16 mouse cellular contexts compared by ENCODE assay signal in the genomic region with DNA sequence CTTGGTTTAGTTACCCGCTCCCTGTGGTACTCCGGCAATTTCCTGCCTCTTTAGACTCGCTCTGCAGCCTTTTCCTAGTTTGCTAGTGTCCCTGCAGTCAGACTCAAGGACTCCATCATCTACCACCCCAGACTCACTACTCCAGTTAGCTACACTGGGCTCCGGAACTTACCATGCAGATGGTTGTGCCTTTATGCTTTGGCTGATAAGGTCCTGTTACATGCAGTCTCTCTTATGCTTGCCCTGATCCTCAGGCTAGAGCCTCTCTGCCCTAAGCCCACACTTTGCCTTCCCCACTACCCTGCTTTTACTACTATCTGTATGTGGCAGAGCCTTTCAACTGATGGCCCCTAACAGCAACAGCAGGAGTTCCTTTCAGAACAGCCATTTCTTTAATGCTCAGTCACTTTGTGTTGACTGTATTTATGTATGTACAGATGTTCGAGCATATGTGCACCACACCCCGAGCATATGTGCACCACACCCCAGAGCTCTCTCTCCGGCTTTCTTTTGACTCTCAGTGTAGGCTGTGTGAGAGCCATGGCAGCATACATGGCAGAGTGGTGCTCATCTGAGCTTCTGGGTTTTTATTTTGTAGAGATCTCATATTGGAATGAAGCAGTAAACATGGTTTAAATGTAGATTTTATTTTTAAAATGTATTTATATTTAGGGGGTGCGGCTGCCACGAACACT. TPM values are rescaled to one million over a fixed set of nuclear protein-coding genes. Genes with fewer than 3 reads are reported as not detected.
A peak's percentile ranks its signal among the peaks of the same experiment; 100 is the strongest.
DNase-seq lines count a peak whose midpoint lies in the region; ATAC-seq and TF ChIP-seq lines count a peak whose summit lies in the region.
"Had no signal": no experiment of that assay in that cellular context is flagged by ENCODE, and none has a peak within 500 bp of the region (broad histone marks: within the 10 kb centered on the region; RNA-seq: fewer than 3 reads in every experiment).

No protein-coding gene starts in this region.

- H3K4me1 ChIP-seq in hindbrain, embryonic 13.5 days (replicated peaks) = no peaks in the 10 kb centered on the region
- no peaks in the 10 kb centered on the region for H3K4me1 ChIP-seq in hindbrain, embryonic 14.5 days (replicated peaks; ENCODE audit: control insufficient read depth, insufficient read depth, low read length)
- H3K4me1 ChIP-seq in forebrain, embryonic 16.5 days (replicated peaks; ENCODE audit: control insufficient read depth, insufficient read depth, low read length) = no peaks in the 10 kb centered on the region
- H3K4me1 ChIP-seq in thymus, adult 2 months (replicated peaks; ENCODE audit: control insufficient read depth, insufficient read depth, low read length) = no peaks in the 10 kb centered on the region
- H3K4me1 ChIP-seq: kidney, embryonic 15.5 days; limb, embryonic 12.5 days; lung, embryonic 15.5 days had no signal

- peaks cover 5% of the 10 kb centered on the region; the same call in 1 of the 2 replicates for H3K9me3 ChIP-seq in hindbrain, embryonic 13.5 days
- H3K9me3 ChIP-seq in hindbrain, embryonic 14.5 days (ENCODE audit: control insufficient read depth, low read length) = no peaks in the 10 kb centered on the region
- no peaks in the 10 kb centered on the region for H3K9me3 ChIP-seq in forebrain, embryonic 16.5 days (ENCODE audit: control insufficient read depth, low read length)
- H3K9me3 ChIP-seq: heart, embryonic 10.5 days; kidney, embryonic 15.5 days; lung, embryonic 15.5 days had no signal

- H3K27me3 ChIP-seq in hindbrain, embryonic 13.5 days = no peaks in the 10 kb centered on the region
- H3K27me3 ChIP-seq in hindbrain, embryonic 14.5 days (ENCODE audit: control insufficient read depth, insufficient read depth, low read length) = no peaks in the 10 kb centered on the region
- no peaks in the 10 kb centered on the region for H3K27me3 ChIP-seq in forebrain, embryonic 16.5 days (replicated peaks; ENCODE audit: control insufficient read depth, insufficient read depth, low read length)
- H3K27me3 ChIP-seq in thymus, adult 2 months (ENCODE audit: control insufficient read depth, insufficient read depth, low read length) = no peaks in the 10 kb centered on the region
- H3K27me3 ChIP-seq: kidney, embryonic 15.5 days; limb, embryonic 12.5 days; lung, embryonic 15.5 days had no signal

- no peak for DNase-seq in hindbrain, embryonic 14.5 days (ENCODE audit: low spot score)
- peak; percentile 17 for DNase-seq in right cerebral cortex, adult 18-20 months
- no peak for DNase-seq in right cerebral cortex, postnatal 14 days
- DNase-seq in thymus, adult 2 months = no peak
- DNase-seq in gastrocnemius, postnatal 4 days (ENCODE audit: low spot score in 2 of 2) = no peak
- DNase-seq: cerebellum, postnatal 25 days; gastrocnemius, postnatal 10 days; heart, postnatal 14 days; thymus, adult 18-20 months had no signal

- no peak overlapping the region for H3K4me2 ChIP-seq in hindbrain, embryonic 13.5 days
- H3K4me2 ChIP-seq in hindbrain, embryonic 14.5 days (replicated peaks) = no peak overlapping the region
- no peak overlapping the region for H3K4me2 ChIP-seq in forebrain, embryonic 16.5 days (ENCODE audit: low read length)
- H3K4me2 ChIP-seq: kidney, embryonic 15.5 days; limb, embryonic 12.5 days; lung, embryonic 15.5 days had no signal

- no peak for TF ChIP-seq POLR2A in thymus, adult 2 months (IDR thresholded peaks at IDR 0.05; ENCODE audit: control insufficient read depth, extremely low read depth, insufficient read depth, low read length, poor library complexity)

- no peak overlapping the region for H3K27ac ChIP-seq in hindbrain, embryonic 13.5 days
- H3K27ac ChIP-seq in hindbrain, embryonic 14.5 days = no peak overlapping the region
- H3K27ac ChIP-seq in forebrain, embryonic 16.5 days (ENCODE audit: low read length) = no peak overlapping the region
- H3K27ac ChIP-seq in thymus, adult 2 months (ENCODE audit: control insufficient read depth, insufficient read depth, low read length) = no peak overlapping the region
- H3K27ac ChIP-seq: heart, embryonic 10.5 days; kidney, embryonic 15.5 days; left cerebral cortex, adult 2 months; limb, embryonic 12.5 days; lung, embryonic 15.5 days had no signal

- ATAC-seq in hindbrain, embryonic 13.5 days (ENCODE audit: low FRiP score) = 0 out of 2 replicates have a peak, but pooled peaks have one; percentile 57
- no peak for ATAC-seq in hindbrain, embryonic 14.5 days (ENCODE audit: low FRiP score)
- peak; percentile 80 for ATAC-seq in forebrain, embryonic 16.5 days

- no peak overlapping the region for H3K9ac ChIP-seq in hindbrain, embryonic 13.5 days
- no peak overlapping the region for H3K9ac ChIP-seq in hindbrain, embryonic 14.5 days
- H3K9ac ChIP-seq in forebrain, embryonic 16.5 days (replicated peaks; ENCODE audit: low read depth, low read length) = no peak overlapping the region
- H3K9ac ChIP-seq: kidney, embryonic 15.5 days; limb, embryonic 12.5 days; lung, embryonic 15.5 days had no signal

- 94% methylated on average over 9 of the region's 9 CpGs for WGBS in hindbrain, embryonic 13.5 days
- WGBS in hindbrain, embryonic 14.5 days = 92% methylated on average over 9 of the region's 9 CpGs
- WGBS in forebrain, embryonic 16.5 days = 89% methylated on average over 9 of the region's 9 CpGs
- over 99% methylated on average over 9 of the region's 9 CpGs for WGBS in thymus, adult 2 months

- H3K36me3 ChIP-seq in hindbrain, embryonic 13.5 days = peaks cover 49% of the 10 kb centered on the region
- peaks cover 41% of the 10 kb centered on the region for H3K36me3 ChIP-seq in hindbrain, embryonic 14.5 days (replicated peaks; ENCODE audit: control insufficient read depth, insufficient read depth)
- peaks cover 22% of the 10 kb centered on the region for H3K36me3 ChIP-seq in forebrain, embryonic 16.5 days (ENCODE audit: control insufficient read depth, insufficient read depth)
- peaks cover 26% of the 10 kb centered on the region for H3K36me3 ChIP-seq in thymus, adult 2 months (ENCODE audit: control insufficient read depth, insufficient read depth, low read length)

- no peak for TF ChIP-seq CTCF in thymus, adult 2 months (IDR thresholded peaks at IDR 0.05; ENCODE audit: borderline replicate concordance, control insufficient read depth, extremely low read depth, insufficient read depth, low read length, poor library complexity)

- no peak overlapping the region for H3K4me3 ChIP-seq in hindbrain, embryonic 13.5 days
- no peak overlapping the region for H3K4me3 ChIP-seq in hindbrain, embryonic 14.5 days (replicated peaks; ENCODE audit: low read length)
- H3K4me3 ChIP-seq in forebrain, embryonic 16.5 days (replicated peaks; ENCODE audit: low read length) = no peak overlapping the region
- no peak overlapping the region for H3K4me3 ChIP-seq in thymus, adult 2 months (ENCODE audit: control insufficient read depth, insufficient read depth, low read length)
- H3K4me3 ChIP-seq: heart, embryonic 10.5 days; kidney, embryonic 15.5 days; left cerebral cortex, adult 2 months; limb, embryonic 12.5 days; lung, embryonic 15.5 days had no signal

RNA-seq across cellular contexts. Expression of a gene that starts 41.5 kb away (rescaled TPM):
- 42.5 and 44.3 TPM in 2 replicates for polyA plus RNA-seq in hindbrain, embryonic 13.5 days (2015; fragmentation: Nextera tagmentation; extraction: Ambion mirVana)
- 79.5 and 80.0 TPM in 2 replicates for polyA plus RNA-seq in hindbrain, embryonic 14.5 days (2014; fragmentation: Nextera tagmentation; extraction: Ambion mirVana)
- 48.5 and 49.4 TPM in 2 replicates for polyA plus RNA-seq in forebrain, embryonic 16.5 days (2015; fragmentation: Nextera tagmentation; extraction: Ambion mirVana)
- 56.9 and 63.3 TPM in 2 replicates for polyA plus RNA-seq in thymus, adult 2 months (2012; rRNA removed)
- 10 to 100 TPM; 73.5 to 80.6 TPM for total RNA-seq in gastrocnemius, postnatal 4 days (2021)
